Mouse (Mus musculus) cerebellum, adult 2 months (tissue): ENCODE results near the gene Ypel4. TPM values are rescaled to one million over a fixed set of nuclear protein-coding genes. Genes with fewer than 3 reads are reported as not detected.
"Not testable (repeated sequence)": the region's sequence is repeated elsewhere in the genome, so short reads cannot be mapped to it uniquely, and the experiment has no call there.

Source experiments
- DNase-seq, 2 experiments: peaks; one replicate each; pipeline ENCODE4 v3.0.0; 2021
- H3K27ac ChIP-seq: fragments of 200-500 bp; 2 replicates; pipeline ENCODE4 v1.5.1; 2012; ENCODE audit warnings: low read length, control low read depth, inconsistent platforms; ENCODE audit not compliant: insufficient read depth
- H3K27me3 ChIP-seq: fragments of 200-500 bp; 2 replicates; pipeline ENCODE4 v1.6.1; 2012; ENCODE audit warnings: inconsistent platforms, mild to moderate bottlenecking, low read length, moderate library complexity; ENCODE audit not compliant: control insufficient read depth, insufficient read depth
- H3K4me1 ChIP-seq: fragments of 200-500 bp; 2 replicates; pipeline ENCODE4 v1.6.1; 2011; ENCODE audit warnings: low read length; ENCODE audit not compliant: control insufficient read depth, insufficient read depth
- H3K4me3 ChIP-seq: fragments of 200-500 bp; replicated peaks from 2 replicates; pipeline ENCODE3; 2011; ENCODE audit warnings: mild to moderate bottlenecking, low read depth, low read length, control low read depth; ENCODE audit not compliant: insufficient read depth
- CTCF ChIP-seq: fragments of 200-500 bp; IDR thresholded peaks from 2 replicates; pipeline ENCODE4 v1.5.1; 2011; ENCODE audit warnings: low read depth, mild to moderate bottlenecking, control low read depth, low read length, moderate library complexity, borderline replicate concordance; ENCODE audit not compliant: insufficient read depth
- POLR2A ChIP-seq: fragments of 200-500 bp; IDR thresholded peaks from 2 replicates; pipeline ENCODE4 v1.6.1; 2011; ENCODE audit warnings: low read length, control low read depth, borderline replicate concordance; ENCODE audit not compliant: insufficient read depth
- WGBS: fragments of 180-500 bp; shearing (Covaris S2); methylation state at CpG from one replicate; pipeline ENCODE4 v1.1.7; 2018; 5-methylcytosine and 5-hydroxymethylcytosine counted together
- polyA plus RNA-seq: library from polyadenylated mRNA; depleted of rRNA; stranded (reverse); fragments of >200 nt; gene quantifications from 2 replicates; pipeline ENCODE4 v1.2.3, GENCODE M21; 2012

Ypel4 gene
- polyA plus RNA-seq, 1 experiment: 164 TPM

GRCm38 (mm10) chr2:84721182-84721581, 12.7 kb upstream of the Ypel4 start:
- 79% methylated on average over 3 of the region's 3 CpGs for whole genome bisulfite sequencing
- Histone ChIP-seq H3K27me3 (no peaks in the 10 kb centered on the region), H3K4me1 (peaks cover 15% of the 10 kb centered on the region), H3K27ac (no peak overlapping the region), H3K4me3 (no peak overlapping the region)
- TF ChIP-seq POLR2A (no peak), CTCF (no peak)
- no peak for DNase-seq

- H3K27ac ChIP-seq: no peak overlapping the region
- H3K27me3 ChIP-seq: no peaks in the 10 kb centered on the region
- 94% methylated on average over 14 of the region's 14 CpGs for WGBS
- TF ChIP-seq POLR2A (no peak), CTCF (no peak)
- no peak overlapping the region for H3K4me3 ChIP-seq
- H3K4me1 ChIP-seq: peaks cover 12% of the 10 kb centered on the region
- DNase-seq: no peak
Observed at GRCm38 (mm10) chr2:84723856-84724255, 10.0 kb upstream of the Ypel4 start.

GRCm38 (mm10) chr2:84725770-84726169, 8.1 kb upstream of the Ypel4 start:
- TF ChIP-seq CTCF: no peak
- TF ChIP-seq POLR2A: no peak
- peak overlapping the region; percentile 2 for H3K4me3 ChIP-seq
- no peak overlapping the region for H3K27ac ChIP-seq
- 81% methylated on average over 10 of the region's 10 CpGs for WGBS
- no peaks in the 10 kb centered on the region for H3K27me3 ChIP-seq
- no peak for DNase-seq
- peaks cover 12% of the 10 kb centered on the region for H3K4me1 ChIP-seq

- Histone ChIP-seq H3K4me1 (peaks cover 12% of the 10 kb centered on the region), H3K27ac (no peak overlapping the region), H3K27me3 (no peaks in the 10 kb centered on the region), H3K4me3 (peak overlapping the region; percentile 78)
- no peak for TF ChIP-seq POLR2A
- TF ChIP-seq CTCF: no peak
- 4% methylated on average over 9 of the region's 9 CpGs for WGBS
- no peak for DNase-seq
Observed at GRCm38 (mm10) chr2:84726716-84727115, 7.1 kb upstream of the Ypel4 start.

- under 1% methylated on average over 39 of the region's 39 CpGs for WGBS
- TF ChIP-seq CTCF (no peak), POLR2A (peak; percentile 91; the same call in 1 of the 2 replicates)
- H3K4me3 ChIP-seq: peak within 1 kb of the TSS; percentile 78
- DNase-seq: peak; percentile 95 to 96
- peaks cover 12% of the 10 kb centered on the region for H3K4me1 ChIP-seq
- H3K27ac ChIP-seq: peak within 1 kb of the TSS; percentile 54; the same call in 1 of the 2 replicates
- no peaks in the 10 kb centered on the region for H3K27me3 ChIP-seq
Observed at GRCm38 (mm10) chr2:84727172-84727858, 6.5 kb upstream of the Ypel4 start, which contains the start of gene Clp1. TSS of gene Clp1 (minus strand) at chr2:84727350.

- not testable (repeated sequence) for DNase-seq, H3K27ac ChIP-seq, H3K4me3 ChIP-seq, H3K27me3 ChIP-seq
- 83% methylated on average over 5 of the region's 5 CpGs for WGBS
- peaks cover 12% of the 10 kb centered on the region for H3K4me1 ChIP-seq
Observed at GRCm38 (mm10) chr2:84728191-84728590, 5.7 kb upstream of the Ypel4 start.

- no peaks in the 10 kb centered on the region for H3K27me3 ChIP-seq
- WGBS: 74% methylated on average over 3 of the region's 3 CpGs
- TF ChIP-seq CTCF (no peak), POLR2A (no peak)
- H3K4me1 ChIP-seq: peaks cover 9% of the 10 kb centered on the region; the same call in 1 of the 2 replicates
- no peak overlapping the region for H3K27ac ChIP-seq
- no peak overlapping the region for H3K4me3 ChIP-seq
- no peak for DNase-seq
Observed at GRCm38 (mm10) chr2:84731206-84731605, 2.7 kb upstream of the Ypel4 start.

GRCm38 (mm10) chr2:84732394-84732793, 1.5 kb upstream of the Ypel4 start:
- DNase-seq: no peak
- Histone ChIP-seq H3K4me1 (peaks cover 17% of the 10 kb centered on the region; the same call in 1 of the 2 replicates), H3K27me3 (no peaks in the 10 kb centered on the region), H3K4me3 (no peak overlapping the region), H3K27ac (no peak overlapping the region)
- 74% methylated on average over 1 of the region's 1 CpGs for WGBS
- TF ChIP-seq CTCF (no peak), POLR2A (no peak)
